Mouse (Mus musculus): ENCODE measurements at regions not wholly inside any gene's neighbourhood (a gene's known extent, or its start where the extent isn't known, plus 50 kb on each side); places are given as distances from the start of the nearest gene placed in this dataset.
A peak's percentile ranks its signal among the peaks of the same experiment; 100 is the strongest.

DNA sequence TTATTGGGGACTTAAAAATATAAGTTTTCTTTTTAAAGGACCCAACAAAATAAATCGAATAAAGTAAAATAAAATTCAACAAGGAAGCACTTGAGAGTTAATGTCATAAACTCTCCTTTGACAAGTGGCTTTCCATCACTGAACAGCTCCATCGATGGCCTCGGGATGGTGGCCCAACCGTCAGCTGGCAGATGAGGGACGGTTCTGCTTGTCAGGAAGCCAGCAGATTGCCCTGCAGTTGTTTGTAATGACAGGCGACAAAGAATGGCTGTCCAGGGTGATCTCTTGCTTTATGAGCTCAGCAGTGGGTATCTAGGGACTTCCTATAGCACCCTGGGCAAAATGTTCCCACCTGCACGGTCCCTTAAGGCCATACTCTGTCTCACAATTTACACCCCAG is 531.7 kb downstream of the Zfp536 start:
- DNase-seq, result no peak

GRCm38 (mm10) chr7:37242476-37242875 is 531.0 kb downstream of the Zfp536 start:
- DNase-seq, result no peak

- no peak for DNase-seq
Observed at GRCm38 (mm10) chr7:37246156-37246555, 527.3 kb downstream of the Zfp536 start.

DNA sequence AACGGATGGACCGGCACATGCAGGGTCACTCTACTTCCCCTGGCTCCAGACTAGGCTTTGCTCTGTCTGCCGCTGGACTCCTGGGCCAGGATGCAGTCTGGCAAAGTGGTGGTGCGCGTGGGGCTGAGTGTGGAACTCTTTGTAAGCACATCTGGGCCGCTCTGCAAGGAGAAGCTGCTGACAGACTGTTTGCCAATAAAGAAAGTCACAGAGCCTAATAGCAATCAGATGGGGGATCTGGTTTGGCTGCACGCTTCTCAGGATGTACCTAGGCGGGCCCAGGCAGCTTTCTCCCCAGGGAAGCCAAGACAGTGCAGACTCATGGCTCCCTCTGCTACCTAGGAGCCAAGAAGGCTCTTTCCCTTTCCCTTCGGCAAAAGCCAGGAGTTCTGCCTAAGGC is 519.0 kb downstream of the Zfp536 start:
- DNase-seq, result no peak

DNA sequence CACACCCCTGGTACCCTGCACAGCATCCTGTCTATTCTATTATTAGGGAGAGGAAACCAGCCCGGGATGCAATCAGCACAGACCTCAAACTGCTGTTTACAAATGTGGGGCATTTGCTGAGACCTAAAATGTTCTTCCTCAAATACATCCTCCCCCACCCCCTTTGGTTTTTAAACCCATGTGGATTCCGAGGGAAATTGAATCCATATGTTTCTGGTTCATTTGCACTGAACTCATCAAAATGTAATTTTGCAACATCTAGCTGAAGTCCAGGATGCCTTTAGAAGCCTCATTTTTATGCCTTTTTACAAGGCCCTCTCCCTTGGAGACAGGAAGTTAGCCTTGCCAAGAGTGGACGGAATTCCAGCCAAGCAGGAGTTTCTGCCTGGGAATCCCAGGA is 517.6 kb downstream of the Zfp536 start:
- no peak for DNase-seq

- DNase-seq, result no peak
Observed at GRCm38 (mm10) chr7:37259293-37259692, 514.1 kb downstream of the Zfp536 start.

DNA sequence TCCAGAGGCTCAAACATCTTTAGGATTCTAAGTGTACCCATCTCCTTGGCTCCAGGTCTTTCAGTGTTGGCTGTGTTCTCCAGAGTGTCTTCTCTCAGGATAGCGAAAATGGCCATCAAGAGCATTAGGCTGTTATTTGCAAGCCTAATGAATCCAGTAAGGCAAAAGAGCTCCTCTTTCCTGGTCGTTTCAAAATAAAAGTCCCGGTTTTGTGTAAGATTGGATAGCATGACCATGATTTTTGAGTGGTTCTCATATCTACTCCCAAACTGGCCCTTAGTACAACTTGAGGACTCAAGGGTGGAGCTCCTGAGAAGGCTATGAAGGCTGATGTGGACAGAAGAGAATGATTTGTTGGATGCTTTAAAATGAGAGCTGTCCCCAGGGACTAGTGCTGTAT is 510.6 kb downstream of the Zfp536 start:
- DNase-seq, result no peak

DNA sequence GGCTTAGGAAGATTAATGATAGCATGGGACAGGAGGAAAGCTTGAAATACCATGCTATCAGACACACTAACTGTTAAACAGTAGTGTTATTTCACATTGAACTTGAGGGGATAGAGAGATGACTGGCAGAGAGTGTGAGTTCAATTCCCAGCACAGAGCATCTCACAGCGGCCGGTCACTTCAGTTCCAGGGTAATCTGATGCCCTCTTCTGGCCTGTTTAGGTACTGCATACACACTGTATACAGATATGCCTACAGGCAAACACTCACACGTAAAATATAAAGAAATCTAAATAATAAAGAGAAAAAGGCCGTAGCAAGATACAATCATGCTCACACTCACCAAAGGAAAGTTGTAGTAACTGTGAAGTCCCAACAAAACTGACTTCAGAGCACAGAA is 506.0 kb downstream of the Zfp536 start:
- no peak for DNase-seq

DNA sequence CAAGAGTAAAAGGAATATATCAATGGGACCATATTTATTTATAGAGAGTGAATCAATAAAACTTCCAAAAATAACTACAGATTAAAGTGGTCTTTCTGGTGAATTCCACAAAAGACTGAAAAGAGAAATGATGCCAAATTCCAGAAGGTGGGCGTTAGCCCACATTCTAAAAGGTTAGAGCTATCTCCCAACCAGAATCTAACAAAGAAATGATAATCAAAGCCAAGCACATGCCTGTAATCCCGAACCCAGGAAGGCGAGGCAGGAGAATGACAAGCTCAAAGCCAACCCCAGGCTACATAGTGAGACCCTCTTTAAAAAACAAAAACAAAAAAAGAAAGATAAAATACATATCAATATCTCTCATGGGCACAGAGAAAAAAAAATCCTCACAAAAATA is 502.6 kb downstream of the Zfp536 start:
- no peak for DNase-seq

GRCm38 (mm10) chr7:37290018-37290417 is 483.4 kb downstream of the Zfp536 start:
- peak; percentile 27 for DNase-seq

DNA sequence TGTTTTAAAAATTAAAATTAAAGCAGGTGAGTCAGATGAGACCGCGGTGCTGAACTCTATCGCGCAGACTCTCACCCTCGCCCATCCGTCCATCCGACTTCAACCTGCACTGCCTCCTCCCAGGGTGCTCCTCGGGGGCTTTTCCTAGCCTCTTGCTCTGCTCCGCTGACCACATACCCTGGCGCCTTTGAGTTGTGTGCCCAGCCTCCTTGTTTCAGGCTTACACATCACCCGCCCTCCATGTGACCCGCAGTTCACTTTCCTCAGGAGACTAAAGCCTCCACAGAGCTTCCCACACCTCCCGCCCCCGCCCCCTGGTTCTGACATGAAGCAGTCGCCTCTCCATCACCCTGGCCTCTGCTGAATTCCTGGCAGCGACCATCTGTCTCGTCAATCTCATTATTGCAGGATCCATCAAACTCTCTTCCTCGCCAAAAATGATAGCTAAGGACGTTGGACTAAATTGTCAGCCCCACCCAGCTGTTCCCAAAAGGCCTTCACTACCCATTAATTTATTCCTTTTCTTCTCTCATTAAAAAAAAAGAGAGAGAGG is 482.9 kb downstream of the Zfp536 start:
- DNase-seq, result no peak

- peak; percentile 6 for DNase-seq
Observed at GRCm38 (mm10) chr7:37291726-37292125, 481.7 kb downstream of the Zfp536 start.

DNA sequence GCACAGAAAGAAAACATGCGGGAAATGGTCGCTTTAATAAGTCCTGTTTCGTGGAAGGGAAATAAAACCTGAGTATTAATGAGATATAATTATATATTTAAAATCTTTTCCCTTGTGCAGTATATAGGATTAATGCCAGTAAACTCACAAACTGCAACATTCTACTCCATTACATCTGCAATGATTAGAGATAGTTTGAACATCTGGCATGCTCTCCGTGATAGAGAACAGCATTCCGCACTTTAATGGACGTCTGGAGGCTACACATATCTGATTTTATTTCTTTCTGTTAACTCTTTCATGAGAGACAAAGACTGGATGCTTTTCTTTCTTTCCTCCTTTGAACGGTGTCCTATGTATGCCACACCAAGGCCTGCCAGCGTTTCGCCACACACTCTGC is 480.9 kb downstream of the Zfp536 start:
- no peak for DNase-seq

GRCm38 (mm10) chr7:37298888-37299287 is 474.6 kb downstream of the Zfp536 start:
- no peak for DNase-seq

DNA sequence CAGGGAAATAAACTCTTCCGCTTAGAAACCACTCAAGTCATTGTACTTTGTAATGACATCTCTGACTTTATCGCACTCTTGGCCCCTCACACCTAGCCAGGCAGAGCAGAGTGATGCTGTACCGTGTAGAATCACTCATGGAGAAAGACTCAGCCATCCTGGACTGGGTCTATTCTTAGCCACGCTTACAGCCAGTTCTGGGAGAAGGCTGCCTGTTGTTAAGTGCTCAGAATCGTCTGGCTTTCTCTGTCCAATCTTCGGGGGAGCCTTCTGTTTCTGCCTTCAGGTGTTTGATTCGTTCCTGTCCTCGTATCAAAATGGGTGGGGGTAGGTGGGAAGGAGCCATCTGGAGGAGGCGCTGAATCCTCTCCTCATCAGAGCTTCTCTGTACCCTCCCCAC is 468.0 kb downstream of the Zfp536 start:
- DNase-seq, result no peak

- DNase-seq, result no peak
Observed at GRCm38 (mm10) chr7:37307191-37307590, 466.2 kb downstream of the Zfp536 start.

GRCm38 (mm10) chr7:37324653-37325052 is 448.8 kb downstream of the Zfp536 start:
- DNase-seq, result no peak

GRCm38 (mm10) chr7:37333451-37333850 is 440.0 kb downstream of the Zfp536 start:
- DNase-seq, result no peak

GRCm38 (mm10) chr7:37335212-37335611 is 438.2 kb downstream of the Zfp536 start:
- DNase-seq, result no peak

DNA sequence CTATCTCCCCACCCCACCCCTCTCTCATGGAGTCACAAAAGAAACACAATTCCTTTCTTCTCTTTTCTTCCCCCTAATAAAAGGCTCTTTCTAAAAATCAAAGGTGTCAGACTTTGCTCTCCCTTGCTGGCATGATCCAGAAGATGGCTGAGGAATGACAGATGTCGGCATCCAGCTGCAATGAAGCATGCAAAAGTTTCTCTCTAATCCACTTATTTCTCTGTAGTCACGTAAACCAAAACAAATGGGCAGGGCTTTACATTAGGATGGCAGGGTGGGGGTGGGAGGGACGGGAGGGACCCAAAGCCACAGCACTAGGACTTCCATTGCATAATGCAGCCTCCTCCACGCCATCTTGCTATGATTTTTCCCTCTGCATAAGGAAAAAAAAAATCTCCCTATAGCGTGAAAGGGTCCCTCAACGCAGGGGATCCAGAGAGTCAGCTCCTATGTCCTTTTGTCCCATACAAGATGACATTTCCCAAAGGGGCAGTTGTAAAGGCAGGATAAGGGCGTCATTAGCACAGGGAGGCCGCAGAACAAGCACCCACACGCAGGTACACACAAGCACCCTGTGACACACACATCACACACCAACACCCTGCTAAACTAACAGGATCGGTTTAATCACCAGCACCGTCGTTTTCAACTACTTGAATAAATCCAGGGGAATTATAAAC is 437.1 kb downstream of the Zfp536 start:
- no peak for DNase-seq

DNA sequence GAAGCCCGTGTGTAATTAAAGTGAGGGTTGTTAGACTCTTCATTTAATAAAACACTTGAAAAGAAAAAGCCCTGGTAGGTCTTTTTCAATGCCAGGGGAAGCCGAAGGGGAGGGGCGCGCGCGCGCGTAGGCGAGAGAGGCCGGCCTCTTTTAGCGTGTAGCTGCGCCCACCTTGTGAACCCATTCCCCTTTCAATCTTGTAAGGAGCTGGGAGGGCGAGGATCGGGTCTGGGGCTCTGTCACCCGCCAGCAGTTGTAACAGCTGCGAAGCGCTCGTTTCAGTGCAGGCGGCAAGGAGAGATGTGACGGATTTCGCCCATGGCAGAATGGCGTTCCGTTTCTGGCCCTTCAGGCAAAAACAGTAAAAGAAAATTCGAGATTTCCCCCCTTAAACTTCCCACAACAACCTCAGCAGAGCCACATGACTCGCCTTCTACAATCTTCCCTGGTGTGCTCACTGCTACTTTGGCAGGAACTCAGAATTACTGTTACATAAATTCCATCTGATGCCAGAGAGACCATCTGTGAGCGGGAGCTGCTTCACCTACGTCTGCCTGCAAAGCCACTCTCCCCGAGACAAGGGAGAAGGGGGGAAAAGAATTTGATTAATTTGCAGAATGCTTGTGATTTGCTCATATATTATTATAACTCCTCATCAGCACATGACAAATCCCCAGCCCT is 436.4 kb downstream of the Zfp536 start:
- peak; percentile 21 for DNase-seq

DNA sequence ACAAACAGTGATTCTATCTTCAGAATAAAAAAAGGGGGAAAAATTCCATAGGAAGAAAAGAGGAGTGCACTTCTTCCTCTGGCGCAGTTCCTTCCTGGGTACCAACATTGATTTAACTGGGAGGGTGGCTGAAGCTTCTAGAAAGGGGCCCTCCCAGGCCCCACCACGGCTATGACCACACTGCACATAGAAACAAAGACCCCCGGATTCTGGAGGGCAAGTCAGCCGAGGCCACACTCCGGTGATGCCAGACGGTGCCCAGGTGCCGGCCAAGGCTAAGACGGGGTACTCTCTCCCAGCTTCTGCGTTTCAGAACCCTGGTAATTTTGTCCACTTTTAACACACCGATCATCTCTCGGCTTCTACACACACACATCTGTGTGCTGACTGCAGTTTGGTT is 435.8 kb downstream of the Zfp536 start:
- DNase-seq, result no peak

- no peak for DNase-seq
Observed at GRCm38 (mm10) chr7:37338067-37338501, 435.4 kb downstream of the Zfp536 start.

GRCm38 (mm10) chr7:37342613-37343012 is 430.8 kb downstream of the Zfp536 start:
- no peak for DNase-seq

All from lung, postnatal 36 days (tissue).